Mouse (Mus musculus) thymus, adult 2 months (tissue): ENCODE data around the gene G3bp2.
"Not testable (repeated sequence)": the region's sequence is repeated elsewhere in the genome, so short reads cannot be mapped to it uniquely, and the experiment has no call there.

ENCODE experiments used
- CTCF ChIP-seq: fragments of 200-500 bp; IDR thresholded peaks from 2 replicates; pipeline ENCODE4 v1.5.1; 2012; ENCODE audit warnings: mild to moderate bottlenecking, control low read depth, low read length, moderate library complexity, borderline replicate concordance; ENCODE audit not compliant: control insufficient read depth, poor library complexity, insufficient read depth; ENCODE audit errors: extremely low read depth
- POLR2A ChIP-seq: fragments of 200-500 bp; IDR thresholded peaks from 2 replicates; pipeline ENCODE4 v1.6.1; 2012; ENCODE audit warnings: mild to moderate bottlenecking, low read length, control low read depth, moderate library complexity; ENCODE audit not compliant: control insufficient read depth, poor library complexity, insufficient read depth; ENCODE audit errors: extremely low read depth

GRCm38 (mm10) chr5:92133006-92133405 is 49.5 kb upstream of the G3bp2 start:
- not testable (repeated sequence) for TF ChIP-seq CTCF, POLR2A
